Mouse (Mus musculus): ENCODE measurements around the gene 4930519P11Rik.

- TF ChIP-seq ZNF384 (IDR thresholded peaks at IDR 0.05; ENCODE audit: low read depth, low read length) (no peak), SMC3 (IDR thresholded peaks at IDR 0.05; ENCODE audit: low read depth, low read length) (no peak)
Measured at GRCm38 (mm10) chr2:154603007-154603637, 10.1 kb downstream of the 4930519P11Rik start.

Data from MEL (cell line).